13 mouse cellular contexts compared by ENCODE assay signal in the genomic region with DNA sequence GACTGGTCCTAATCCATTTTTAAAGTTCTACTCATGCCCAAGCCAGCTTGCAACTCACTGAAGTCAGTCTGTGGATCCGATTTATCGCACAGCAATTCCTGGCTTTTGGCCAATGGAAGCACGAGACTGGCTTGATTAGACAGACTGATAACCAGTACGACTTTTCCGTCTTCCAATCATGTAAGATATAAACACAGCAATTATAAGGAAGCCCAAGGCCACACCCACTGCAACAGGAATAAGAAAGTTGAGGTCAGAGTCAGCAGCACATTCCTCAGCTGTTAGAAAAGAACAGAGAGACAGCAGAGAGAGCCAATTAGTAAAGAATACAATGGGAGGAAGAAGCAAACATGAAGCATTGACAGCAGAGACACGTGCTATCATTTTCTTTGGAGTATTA. TPM values are rescaled to one million over a fixed set of nuclear protein-coding genes. Genes with fewer than 3 reads are reported as not detected.
DNase-seq lines count a peak whose midpoint lies in the region; ATAC-seq and TF ChIP-seq lines count a peak whose summit lies in the region.
"Had no signal": no experiment of that assay in that cellular context is flagged by ENCODE, and none has a peak within 500 bp of the region (broad histone marks: within the 10 kb centered on the region; RNA-seq: fewer than 3 reads in every experiment).

No protein-coding gene starts in this region.

- H3K27ac ChIP-seq in embryonic facial prominence, embryonic 14.5 days (replicated peaks; ENCODE audit: low read depth, low read length) = no peak overlapping the region; the same call in 1 of the 2 replicates
- H3K27ac ChIP-seq in embryonic facial prominence, embryonic 10.5 days (replicated peaks) = no peak overlapping the region
- no peak overlapping the region for H3K27ac ChIP-seq in kidney, postnatal 0 days
- H3K27ac ChIP-seq in hindbrain, postnatal 0 days = no peak overlapping the region
- H3K27ac ChIP-seq: macrophage had no signal

- H3K27me3 ChIP-seq in embryonic facial prominence, embryonic 14.5 days (replicated peaks; ENCODE audit: control insufficient read depth, insufficient read depth, low read length) = no peaks in the 10 kb centered on the region
- no peaks in the 10 kb centered on the region for H3K27me3 ChIP-seq in embryonic facial prominence, embryonic 10.5 days (replicated peaks; ENCODE audit: low read depth, poor library complexity, severe bottlenecking)
- no peaks in the 10 kb centered on the region for H3K27me3 ChIP-seq in kidney, postnatal 0 days (ENCODE audit: insufficient read depth, low read length)
- no peaks in the 10 kb centered on the region for H3K27me3 ChIP-seq in hindbrain, postnatal 0 days (ENCODE audit: insufficient read depth, low read length)
- H3K27me3 ChIP-seq: heart, embryonic 15.5 days had no signal

- no peak for ATAC-seq in embryonic facial prominence, embryonic 14.5 days (ENCODE audit: low read depth)
- ATAC-seq in kidney, postnatal 0 days (replicated peaks; ENCODE audit: low FRiP score, low read depth) = no peak
- ATAC-seq in hindbrain, postnatal 0 days = no peak
- no peak for ATAC-seq in megakaryocyte progenitor cell, adult 5-6 weeks (replicated peaks; ENCODE audit: poor library complexity)
- ATAC-seq: forebrain, embryonic 16.5 days had no signal

- 41% methylated on average over 6 of the region's 6 CpGs for WGBS in embryonic facial prominence, embryonic 14.5 days
- WGBS in embryonic facial prominence, embryonic 10.5 days = 68% methylated on average over 6 of the region's 6 CpGs
- 44% methylated on average over 6 of the region's 6 CpGs for WGBS in kidney, postnatal 0 days
- 51% methylated on average over 6 of the region's 6 CpGs for WGBS in hindbrain, postnatal 0 days

- H3K4me1 ChIP-seq in embryonic facial prominence, embryonic 14.5 days (ENCODE audit: control insufficient read depth, insufficient read depth, low read length) = no peaks in the 10 kb centered on the region
- H3K4me1 ChIP-seq in embryonic facial prominence, embryonic 10.5 days = no peaks in the 10 kb centered on the region
- no peaks in the 10 kb centered on the region for H3K4me1 ChIP-seq in kidney, postnatal 0 days (replicated peaks; ENCODE audit: insufficient read depth, low read length)
- no peaks in the 10 kb centered on the region for H3K4me1 ChIP-seq in hindbrain, postnatal 0 days (ENCODE audit: insufficient read depth, low read length)
- H3K4me1 ChIP-seq: heart, embryonic 15.5 days had no signal

- H3K36me3 ChIP-seq in embryonic facial prominence, embryonic 14.5 days (ENCODE audit: control insufficient read depth, insufficient read depth, low read length) = no peaks in the 10 kb centered on the region
- H3K36me3 ChIP-seq in embryonic facial prominence, embryonic 10.5 days (replicated peaks) = no peaks in the 10 kb centered on the region
- H3K36me3 ChIP-seq in kidney, postnatal 0 days (ENCODE audit: insufficient read depth, low read length) = no peaks in the 10 kb centered on the region
- H3K36me3 ChIP-seq in hindbrain, postnatal 0 days (ENCODE audit: insufficient read depth, low read length) = no peaks in the 10 kb centered on the region
- H3K36me3 ChIP-seq: heart, embryonic 15.5 days had no signal

- no peak overlapping the region for H3K4me3 ChIP-seq in embryonic facial prominence, embryonic 14.5 days (ENCODE audit: low read depth, low read length)
- H3K4me3 ChIP-seq in embryonic facial prominence, embryonic 10.5 days = no peak overlapping the region
- H3K4me3 ChIP-seq in kidney, postnatal 0 days (replicated peaks; ENCODE audit: low read depth, low read length) = no peak overlapping the region
- H3K4me3 ChIP-seq in hindbrain, postnatal 0 days (ENCODE audit: low read length) = no peak overlapping the region
- H3K4me3 ChIP-seq: heart, embryonic 15.5 days had no signal

- no peak for TF ChIP-seq CTCF in kidney, postnatal 0 days (IDR thresholded peaks at IDR 0.05; ENCODE audit: low read depth)
- no peak for TF ChIP-seq CTCF in hindbrain, postnatal 0 days (IDR thresholded peaks at IDR 0.05; ENCODE audit: low read depth)

- no peak overlapping the region for H3K4me2 ChIP-seq in embryonic facial prominence, embryonic 14.5 days (ENCODE audit: low read depth, low read length)
- H3K4me2 ChIP-seq in kidney, postnatal 0 days (ENCODE audit: low read length) = no peak overlapping the region
- no peak overlapping the region for H3K4me2 ChIP-seq in hindbrain, postnatal 0 days (ENCODE audit: low read depth, low read length)
- H3K4me2 ChIP-seq: heart, embryonic 15.5 days had no signal

- no peaks in the 10 kb centered on the region for H3K9me3 ChIP-seq in embryonic facial prominence, embryonic 14.5 days (ENCODE audit: control insufficient read depth, low read length)
- H3K9me3 ChIP-seq in embryonic facial prominence, embryonic 10.5 days = no peaks in the 10 kb centered on the region
- H3K9me3 ChIP-seq in kidney, postnatal 0 days (replicated peaks; ENCODE audit: low read length) = no peaks in the 10 kb centered on the region
- no peaks in the 10 kb centered on the region for H3K9me3 ChIP-seq in hindbrain, postnatal 0 days (ENCODE audit: low read length)
- H3K9me3 ChIP-seq: heart, embryonic 15.5 days had no signal

- DNase-seq in embryonic facial prominence, embryonic 14.5 days (ENCODE audit: low spot score) = peak; percentile 45
- DNase-seq in embryonic facial prominence, embryonic 10.5 days (ENCODE audit: low spot score) = no peak
- peak; percentile 35 for DNase-seq in ovary, adult 18-20 months (ENCODE audit: low spot score)
- DNase-seq in ovary, postnatal 14 days (ENCODE audit: low spot score) = no peak
- DNase-seq in kidney, postnatal 0 days (ENCODE audit: low spot score) = peak; percentile 43
- DNase-seq in lung, postnatal 25 days (ENCODE audit: low spot score) = peak; percentile 52
- DNase-seq in hindbrain, postnatal 0 days (ENCODE audit: low spot score) = no peak
- DNase-seq: left cerebral cortex, postnatal 4 days; right cerebral cortex, postnatal 25 days had no signal

- no peak overlapping the region for H3K9ac ChIP-seq in embryonic facial prominence, embryonic 14.5 days (ENCODE audit: low read depth, low read length)
- no peak overlapping the region for H3K9ac ChIP-seq in kidney, postnatal 0 days (ENCODE audit: low read depth, low read length)
- H3K9ac ChIP-seq in hindbrain, postnatal 0 days (replicated peaks; ENCODE audit: low read length) = no peak overlapping the region
- H3K9ac ChIP-seq: heart, embryonic 15.5 days had no signal

RNA-seq across cellular contexts. Expression of a gene that starts 54.2 kb away (rescaled TPM):
- 173 and 185 TPM in 2 replicates for polyA plus RNA-seq in embryonic facial prominence, embryonic 14.5 days (2014; fragmentation: Nextera tagmentation; extraction: Ambion mirVana)
- 68.3 and 70.3 TPM in 2 replicates for polyA plus RNA-seq in embryonic facial prominence, embryonic 10.5 days (2016; fragmentation: Nextera tagmentation; extraction: Ambion mirVana)
- polyA plus RNA-seq in kidney, postnatal 0 days (2015; fragmentation: Nextera tagmentation; extraction: Ambion mirVana) = 308 and 316 TPM in 2 replicates
- total RNA-seq in hindbrain, postnatal 0 days (2014; rRNA removed) = 56.5 and 64.3 TPM in 2 replicates
- polyA plus RNA-seq in hindbrain, postnatal 0 days (2015; fragmentation: Nextera tagmentation; extraction: Ambion mirVana) = 79.8 and 84.8 TPM in 2 replicates
- total RNA-seq in megakaryocyte progenitor cell, adult 5-6 weeks (2015) = 262 and 283 TPM in 2 replicates
- 159 and 183 TPM in 2 replicates for total RNA-seq in megakaryocyte progenitor cell, adult 5-6 weeks (2017)

Comparison
In these comparisons a context has a peak if more than half of its experiments do, and no peak if none do; other contexts are left out.
1. DNase-seq: peak in embryonic facial prominence, embryonic 14.5 days (single experiment), ovary, adult 18-20 months (single experiment), kidney, postnatal 0 days (single experiment) and lung, postnatal 25 days (single experiment); none in embryonic facial prominence, embryonic 10.5 days (single experiment), ovary, postnatal 14 days (single experiment) and hindbrain, postnatal 0 days (single experiment).